Mouse (Mus musculus) limb, embryonic 14.5 days (tissue): ENCODE results near the gene Trub2. TPM values are rescaled to one million over a fixed set of nuclear protein-coding genes. Genes with fewer than 3 reads are reported as not detected.
A peak's percentile ranks its signal among the peaks of the same experiment; 100 is the strongest.

Experiments used
- ATAC-seq: fragments of 200-750 bp; cut with Nextera tagmentation; 2 replicates; pipeline ENCODE4 v1.8.0; 2017; ENCODE audit warnings: low read depth, moderate number of reproducible peaks, moderate TSS enrichment; ENCODE audit not compliant: low FRiP score
- DNase-seq: peaks from one replicate; pipeline ENCODE4 v3.0.0-alpha.2; 2015; ENCODE audit warnings: low spot score
- H3K27ac ChIP-seq: fragments of 300-500 bp; sonication (generic); replicated peaks from 2 replicates; pipeline ENCODE4 v1.5.1; 2014; ENCODE audit warnings: low read depth, mild to moderate bottlenecking, low read length, moderate library complexity, mixed read lengths
- H3K27me3 ChIP-seq: fragments of 300-500 bp; sonication (generic); 2 replicates; pipeline ENCODE4 v1.6.1; 2014; ENCODE audit warnings: low read length, mixed read lengths; ENCODE audit not compliant: control insufficient read depth, insufficient read depth
- H3K36me3 ChIP-seq: fragments of 300-500 bp; sonication (generic); 2 replicates; pipeline ENCODE4 v1.6.1; 2014; ENCODE audit warnings: mild to moderate bottlenecking, low read length, moderate library complexity, mixed read lengths; ENCODE audit not compliant: control insufficient read depth, insufficient read depth
- H3K4me1 ChIP-seq: fragments of 300-500 bp; sonication (generic); 2 replicates; pipeline ENCODE4 v1.6.1; 2014; ENCODE audit warnings: antibody characterized with exemption, low read length, mixed read lengths; ENCODE audit not compliant: control insufficient read depth, insufficient read depth
- H3K4me2 ChIP-seq: fragments of 300-500 bp; sonication (generic); replicated peaks from 2 replicates; pipeline ENCODE4 v1.6.1; 2014; ENCODE audit warnings: low read depth, mild to moderate bottlenecking, low read length, moderate library complexity; ENCODE audit not compliant: severe bottlenecking
- H3K4me3 ChIP-seq: fragments of 300-500 bp; sonication (generic); replicated peaks from 2 replicates; pipeline ENCODE4 v1.5.1; 2014; ENCODE audit warnings: low read length
- H3K9ac ChIP-seq: fragments of 300-500 bp; sonication (generic); 2 replicates; pipeline ENCODE4 v1.6.1; 2014; ENCODE audit warnings: mild to moderate bottlenecking, low read depth, low read length, moderate library complexity; ENCODE audit not compliant: severe bottlenecking
- H3K9me3 ChIP-seq: fragments of 300-500 bp; sonication (generic); 2 replicates; pipeline ENCODE4 v1.6.1; 2016; ENCODE audit warnings: low read length; ENCODE audit not compliant: control insufficient read depth
- POLR2A ChIP-seq: fragments of 200-500 bp; IDR thresholded peaks from 2 replicates; pipeline ENCODE4 v1.8.0; 2012; ENCODE audit warnings: inconsistent platforms, mild to moderate bottlenecking, moderate library complexity, borderline replicate concordance; ENCODE audit not compliant: insufficient read depth, insufficient read length; ENCODE audit errors: extremely low read depth
- WGBS: fragments of 180-500 bp; shearing (Covaris S2); extraction: QIAGEN DNeasy Blood & Tissue Kit; methylation state at CpG from one replicate; pipeline ENCODE4 v1.1.7; 2014; 5-methylcytosine and 5-hydroxymethylcytosine counted together
- polyA plus RNA-seq, 2 experiments: library from polyadenylated mRNA; depleted of rRNA in 1 of 2; stranded (reverse) in 1 of 2; unstranded in 1 of 2; fragments of >200 nt; fragmentation: Nextera tagmentation in 1 of 2; extraction: Ambion mirVana in 1 of 2; gene quantifications; 2 replicates each; pipeline versions ENCODE4 v1.2.1 to v1.2.3; 2012 to 2014

The Trub2 gene
- polyA plus RNA-seq, 2 experiments: 24.2 to 45.8 TPM

- Histone ChIP-seq H3K9me3 (no peaks in the 10 kb centered on the region), H3K4me1 (no peaks in the 10 kb centered on the region), H3K27me3 (peaks cover 59% of the 10 kb centered on the region), H3K4me2 (peak overlapping the region; percentile 47), H3K36me3 (no peaks in the 10 kb centered on the region), H3K4me3 (peak overlapping the region; percentile 32), H3K27ac (no peak overlapping the region), H3K9ac (peak overlapping the region; percentile 52; the same call in 1 of the 2 replicates)
- WGBS: 4% methylated on average over 36 of the region's 50 CpGs
- no peak for TF ChIP-seq POLR2A
- DNase-seq (no peak), ATAC-seq (no peak)
Measured at GRCm38 (mm10) chr2:29747188-29747782, 41.0 kb downstream of the Trub2 start.

DNA sequence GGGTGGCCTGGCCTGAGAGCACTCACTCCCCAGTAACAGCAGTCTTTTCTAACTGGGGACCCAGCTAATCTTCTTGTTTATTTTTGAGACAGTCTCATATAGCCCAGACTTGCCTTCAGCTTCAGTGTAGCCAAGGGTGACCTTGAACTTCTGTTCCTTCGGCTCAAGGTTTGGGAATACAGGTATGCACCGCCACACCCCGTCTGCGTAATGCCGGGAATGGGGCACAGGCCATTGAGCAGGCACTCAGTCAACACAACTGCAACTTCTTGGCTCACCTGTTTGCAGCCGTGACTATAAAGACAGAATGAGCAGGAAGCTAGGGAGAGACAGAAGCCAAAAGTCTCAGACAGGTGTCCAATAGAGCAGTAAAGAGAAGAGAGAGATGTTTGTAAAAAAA is 44.0 kb downstream of the Trub2 start:
- Histone ChIP-seq H3K9me3 (no peaks in the 10 kb centered on the region), H3K36me3 (peaks cover 13% of the 10 kb centered on the region), H3K4me2 (no peak overlapping the region), H3K9ac (no peak overlapping the region), H3K4me1 (no peaks in the 10 kb centered on the region), H3K27me3 (peaks cover 36% of the 10 kb centered on the region), H3K4me3 (no peak overlapping the region), H3K27ac (no peak overlapping the region)
- 81% methylated on average over 6 of the region's 6 CpGs for WGBS
- DNase-seq (no peak), ATAC-seq (no peak)
- TF ChIP-seq POLR2A: no peak

- TF ChIP-seq POLR2A: no peak
- DNase-seq (no peak), ATAC-seq (no peak)
- WGBS: 90% methylated on average over 6 of the region's 6 CpGs
- no peaks in the 10 kb centered on the region for H3K4me1 ChIP-seq
- H3K9me3 ChIP-seq: no peaks in the 10 kb centered on the region
- no peak overlapping the region for H3K27ac ChIP-seq
- H3K4me2 ChIP-seq: no peak overlapping the region
- H3K27me3 ChIP-seq: peaks cover 8% of the 10 kb centered on the region; the same call in 1 of the 2 replicates
- peaks cover 42% of the 10 kb centered on the region for H3K36me3 ChIP-seq
- no peak overlapping the region for H3K4me3 ChIP-seq
- H3K9ac ChIP-seq: no peak overlapping the region
Measured at GRCm38 (mm10) chr2:29741207-29741606, 47.1 kb downstream of the Trub2 start.

DNA sequence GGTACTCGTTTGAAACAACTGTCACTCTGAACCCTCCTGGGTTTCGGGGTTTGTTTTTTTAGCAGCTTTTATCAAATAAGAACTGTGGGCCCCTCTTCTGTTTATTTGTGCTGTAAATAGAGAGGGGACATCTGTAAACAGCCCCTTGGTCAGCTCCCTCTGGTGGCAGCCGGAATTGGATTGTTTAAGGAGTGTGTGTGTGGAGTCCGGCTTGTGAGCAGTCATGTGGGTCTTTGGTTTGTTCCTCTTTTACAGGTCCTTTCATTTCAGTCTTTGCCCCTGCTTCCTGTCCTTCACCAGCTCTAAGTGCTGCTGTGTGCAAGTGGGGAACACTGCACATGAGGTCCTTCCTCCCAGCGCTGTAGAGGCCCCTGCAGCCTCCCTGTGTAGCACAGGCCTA is 48.9 kb downstream of the Trub2 start:
- 61% methylated on average over 5 of the region's 5 CpGs for WGBS
- H3K27ac ChIP-seq: no peak overlapping the region
- ATAC-seq: no peak

DNA sequence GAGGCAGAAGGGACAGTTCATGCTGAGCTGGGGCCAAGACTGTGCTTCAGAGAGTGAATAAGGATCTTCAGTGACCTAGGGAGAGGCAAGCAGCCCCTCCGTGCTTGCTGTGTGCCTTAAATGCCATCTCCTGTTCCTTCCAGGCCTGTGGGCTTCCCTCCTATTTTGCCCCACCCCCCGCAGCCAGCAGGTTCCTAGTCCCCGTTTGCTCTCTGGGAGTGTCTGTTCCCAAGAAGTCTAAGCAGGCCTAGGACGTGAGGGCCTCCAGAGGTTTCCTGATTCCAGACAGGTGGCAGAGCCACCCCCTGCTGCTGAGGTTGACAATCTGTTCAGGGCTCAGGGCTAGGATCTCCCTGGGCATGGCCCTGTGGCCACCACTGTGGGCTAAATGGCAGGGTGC is 49.5 kb downstream of the Trub2 start:
- Histone ChIP-seq H3K4me2 (no peak overlapping the region), H3K4me3 (no peak overlapping the region), H3K36me3 (peaks cover 62% of the 10 kb centered on the region), H3K27me3 (no peaks in the 10 kb centered on the region), H3K9ac (no peak overlapping the region), H3K9me3 (no peaks in the 10 kb centered on the region), H3K4me1 (no peaks in the 10 kb centered on the region), H3K27ac (no peak overlapping the region)
- DNase-seq (no peak), ATAC-seq (no peak)
- WGBS: 53% methylated on average over 4 of the region's 4 CpGs
- TF ChIP-seq POLR2A: no peak

More for the DNA sequence above, 48.9 kb downstream of the Trub2 start:
- Histone ChIP-seq H3K4me3 (no peak overlapping the region), H3K9ac (no peak overlapping the region), H3K36me3 (peaks cover 57% of the 10 kb centered on the region), H3K4me1 (no peaks in the 10 kb centered on the region), H3K27me3 (no peaks in the 10 kb centered on the region), H3K4me2 (no peak overlapping the region), H3K9me3 (no peaks in the 10 kb centered on the region)
- no peak for TF ChIP-seq POLR2A
- no peak for DNase-seq
